Mouse (Mus musculus): ENCODE measurements at regions not wholly inside any gene's neighbourhood (a gene's known extent, or its start where the extent isn't known, plus 50 kb on each side); places are given as distances from the start of the nearest gene placed in this dataset.

DNA sequence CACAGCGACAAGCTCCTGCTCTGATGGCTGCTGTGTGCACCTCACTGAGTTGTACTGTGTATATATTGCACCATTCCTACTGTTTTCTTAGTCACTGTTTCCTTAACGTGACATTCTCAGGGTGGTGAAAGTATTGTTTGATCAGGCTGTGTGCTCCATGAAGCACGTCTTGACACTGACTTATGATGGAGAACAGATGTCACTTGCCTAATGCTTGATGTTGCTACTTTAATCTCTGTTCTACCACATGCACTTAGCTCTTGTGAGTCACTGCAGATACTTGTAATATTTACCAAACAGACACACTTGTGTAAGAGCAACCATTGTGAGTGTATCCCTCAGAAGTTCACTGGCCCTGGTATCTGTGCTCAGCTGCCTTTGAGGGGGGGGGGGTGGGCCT lies 870.0 kb downstream of the Epha4 start:
- TF ChIP-seq CTCF (IDR thresholded peaks at IDR 0.05; ENCODE audit: insufficient read depth, low read length) (no peak), POLR2A (IDR thresholded peaks at IDR 0.05; ENCODE audit: borderline replicate concordance, extremely low read depth, low read depth, low read length) (no peak)
